Mouse (Mus musculus) ES-Bruce4 (cell line): ENCODE results near the gene Ctxn1. TPM values are rescaled to one million over a fixed set of nuclear protein-coding genes. Genes with fewer than 3 reads are reported as not detected.

Experiments
- H3K27ac ChIP-seq: 2 replicates; pipeline ENCODE4 v1.5.1; 2012; ENCODE audit warnings: low read length, inconsistent platforms; ENCODE audit not compliant: insufficient read depth
- H3K27me3 ChIP-seq: 2 replicates; pipeline ENCODE4 v1.6.1; 2012; ENCODE audit warnings: mild to moderate bottlenecking, low read length, inconsistent platforms; ENCODE audit not compliant: control insufficient read depth, poor library complexity, insufficient read depth, severe bottlenecking
- H3K36me3 ChIP-seq: 2 replicates; pipeline ENCODE4 v1.6.1; 2012; ENCODE audit warnings: inconsistent platforms, mild to moderate bottlenecking, low read length, moderate library complexity; ENCODE audit not compliant: control insufficient read depth, poor library complexity, insufficient read depth, severe bottlenecking
- H3K4me1 ChIP-seq: one replicate; pipeline ENCODE4 v1.8.1; 2011; ENCODE audit warnings: low read length; ENCODE audit not compliant: control insufficient read depth, insufficient read depth
- H3K4me3 ChIP-seq: 2 replicates; pipeline ENCODE4 v1.5.1; 2011; ENCODE audit warnings: low read depth, mild to moderate bottlenecking, low read length
- H3K9ac ChIP-seq: 2 replicates; pipeline ENCODE4 v1.6.1; 2012; ENCODE audit warnings: low read depth, mild to moderate bottlenecking, inconsistent platforms; ENCODE audit not compliant: poor library complexity, severe bottlenecking
- H3K9me3 ChIP-seq: replicated peaks from 2 replicates; pipeline ENCODE4 v1.6.1; 2012; ENCODE audit warnings: mild to moderate bottlenecking, low read length, inconsistent platforms; ENCODE audit not compliant: control insufficient read depth, poor library complexity, insufficient read depth, severe bottlenecking
- CTCF ChIP-seq: IDR thresholded peaks from one replicate; pipeline ENCODE4 v1.8.1; 2011; ENCODE audit warnings: low read depth, low read length
- EP300 ChIP-seq: IDR thresholded peaks from 2 replicates; pipeline ENCODE4 v1.6.1; 2011; ENCODE audit warnings: low read depth, low read length; ENCODE audit not compliant: insufficient read depth
- POLR2A ChIP-seq: IDR thresholded peaks from one replicate; pipeline ENCODE4 v1.8.1; 2011; ENCODE audit warnings: low read length; ENCODE audit not compliant: insufficient read depth
- polyA plus RNA-seq: library from polyadenylated mRNA; stranded (reverse); fragments of >200 nt; gene quantifications from 2 replicates; pipeline ENCODE4 v1.2.4, GENCODE M21; 2011; ENCODE audit warnings: low read depth; ENCODE audit not compliant: missing spikeins, insufficient read depth, insufficient read length

The Ctxn1 gene
- polyA plus RNA-seq, 1 experiment, result 25.0 TPM

GRCm38 (mm10) chr8:4254001-4254400, 5.1 kb downstream of the Ctxn1 start:
- TF ChIP-seq CTCF, result peak; percentile 19
- TF ChIP-seq POLR2A, result no peak
- TF ChIP-seq EP300, result no peak
- H3K9ac ChIP-seq, result peak overlapping the region; percentile 82; the same call in 1 of the 2 replicates
- H3K27ac ChIP-seq, result no peak overlapping the region
- no peak overlapping the region for H3K4me3 ChIP-seq
- H3K9me3 ChIP-seq, result no peaks in the 10 kb centered on the region
- peaks cover 12% of the 10 kb centered on the region for H3K36me3 ChIP-seq
- no peaks in the 10 kb centered on the region for H3K27me3 ChIP-seq
- peaks cover 1% of the 10 kb centered on the region for H3K4me1 ChIP-seq

- TF ChIP-seq POLR2A (no peak), CTCF (no peak), EP300 (no peak)
- Histone ChIP-seq H3K9ac (peak within 1 kb of the TSS; percentile 82), H3K4me3 (peak within 1 kb of the TSS; percentile 93), H3K4me1 (peaks cover 1% of the 10 kb centered on the region), H3K27me3 (no peaks in the 10 kb centered on the region), H3K27ac (no peak within 1 kb of the TSS), H3K36me3 (peaks cover 12% of the 10 kb centered on the region), H3K9me3 (no peaks in the 10 kb centered on the region)
Observed at GRCm38 (mm10) chr8:4252934-4253841, 5.9 kb downstream of the Ctxn1 start, which contains the start of gene Snapc2. Gene Snapc2 (plus strand): TSS chr8:4253080.

GRCm38 (mm10) chr8:4252116-4252760, 6.8 kb downstream of the Ctxn1 start:
- Histone ChIP-seq H3K9ac (peak overlapping the region; percentile 82), H3K4me1 (no peaks in the 10 kb centered on the region), H3K4me3 (peak overlapping the region; percentile 93), H3K27me3 (no peaks in the 10 kb centered on the region), H3K27ac (no peak overlapping the region), H3K36me3 (peaks cover 12% of the 10 kb centered on the region), H3K9me3 (no peaks in the 10 kb centered on the region)
- TF ChIP-seq POLR2A, result no peak
- no peak for TF ChIP-seq EP300
- TF ChIP-seq CTCF, result no peak

- H3K27me3 ChIP-seq, result no peaks in the 10 kb centered on the region
- peak overlapping the region; percentile 35 for H3K4me3 ChIP-seq
- H3K27ac ChIP-seq, result no peak overlapping the region
- peaks cover 17% of the 10 kb centered on the region for H3K36me3 ChIP-seq
- H3K9ac ChIP-seq, result peak overlapping the region; percentile 30
- H3K9me3 ChIP-seq, result no peaks in the 10 kb centered on the region
- no peaks in the 10 kb centered on the region for H3K4me1 ChIP-seq
- TF ChIP-seq POLR2A (no peak), EP300 (0 out of 2 replicates have a peak, but pooled peaks have one; percentile 28), CTCF (peak; percentile 86)
Observed at GRCm38 (mm10) chr8:4250306-4250970, 8.6 kb downstream of the Ctxn1 start.

- Histone ChIP-seq H3K9me3 (no peaks in the 10 kb centered on the region), H3K27me3 (no peaks in the 10 kb centered on the region), H3K4me1 (no peaks in the 10 kb centered on the region), H3K9ac (peak overlapping the region; percentile 30), H3K27ac (no peak overlapping the region), H3K4me3 (peak overlapping the region; percentile 9), H3K36me3 (peaks cover 19% of the 10 kb centered on the region)
- TF ChIP-seq CTCF, result no peak
- TF ChIP-seq EP300, result peak; percentile 52; the same call in 1 of the 2 replicates
- TF ChIP-seq POLR2A, result no peak
Observed at GRCm38 (mm10) chr8:4249213-4249612, 9.9 kb downstream of the Ctxn1 start.
